Mouse (Mus musculus): ENCODE measurements around the gene Srrm2. TPM values are rescaled to one million over a fixed set of nuclear protein-coding genes. Genes with fewer than 3 reads are reported as not detected.

The Srrm2 gene
- total and polyA plus RNA-seq, 2 experiments from 2014 or later, result 85.9 to 196 TPM

DNA sequence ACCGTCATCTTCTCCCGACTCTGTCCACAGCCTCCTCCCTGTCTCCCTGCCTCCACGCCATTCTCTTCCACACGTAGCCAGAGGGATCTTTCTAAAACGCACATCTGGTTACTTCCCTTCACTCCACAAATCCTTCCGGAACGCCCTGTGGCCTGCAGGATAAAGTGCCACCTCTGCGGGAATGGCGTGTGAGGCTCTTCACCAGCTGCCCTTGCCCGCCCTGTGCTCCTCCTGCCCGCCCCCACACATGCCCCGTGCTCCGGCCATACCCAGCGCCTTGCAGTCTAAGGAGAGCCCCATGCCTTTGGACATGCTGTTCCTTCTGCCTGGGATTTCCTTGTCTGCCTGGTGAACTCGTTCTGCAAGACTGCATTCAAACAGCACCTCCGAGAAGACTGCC is 32.7 kb downstream of the Srrm2 start:
- Histone ChIP-seq H3K27ac (ENCODE audit: low read depth) (no peak overlapping the region), H3K4me2 (ENCODE audit: low read depth, low read length) (no peak overlapping the region), H3K4me1 (ENCODE audit: control insufficient read depth, insufficient read depth) (0 out of 2 replicates have a peak, but pooled peaks cover 9% of the 10 kb centered on the region), H3K9ac (replicated peaks; ENCODE audit: low read depth, low read length) (no peak overlapping the region), H3K27me3 (ENCODE audit: control insufficient read depth, insufficient read depth, low read length) (no peaks in the 10 kb centered on the region), H3K36me3 (replicated peaks; ENCODE audit: control insufficient read depth, insufficient read depth, low read length) (peaks cover 87% of the 10 kb centered on the region), H3K4me3 (ENCODE audit: low read depth, low read length) (no peak overlapping the region), H3K9me3 (replicated peaks; ENCODE audit: control insufficient read depth, low read length) (no peaks in the 10 kb centered on the region)
- TF ChIP-seq EP300 (IDR thresholded peaks at IDR 0.05; ENCODE audit: low read depth) (no peak), CTCF (IDR thresholded peaks at IDR 0.05; ENCODE audit: low read depth) (no peak)
- 74% methylated on average over 16 of the region's 16 CpGs for WGBS
- no peak for ATAC-seq (ENCODE audit: insufficient read depth, low read depth)
- no peak for DNase-seq (ENCODE audit: low spot score)

DNA sequence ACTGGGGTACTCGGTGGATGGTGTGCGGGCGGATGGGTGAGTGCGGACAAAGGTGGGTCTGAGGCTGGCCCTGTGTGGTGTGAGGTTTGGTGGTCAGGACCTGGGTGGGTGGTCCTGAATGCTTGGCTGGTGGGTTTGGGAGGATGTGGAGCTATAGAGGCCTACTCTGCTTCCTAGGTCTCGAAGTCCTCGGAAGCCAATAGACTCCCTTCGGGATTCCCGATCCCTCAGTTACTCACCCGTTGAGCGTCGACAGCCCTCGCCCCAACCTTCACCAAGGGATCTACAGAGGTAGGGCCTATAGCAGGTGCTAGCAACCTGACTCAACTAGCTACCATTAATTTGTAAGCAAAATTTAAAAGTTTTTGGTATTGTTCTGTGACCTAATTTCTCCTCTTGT is 33.3 kb downstream of the Srrm2 start:
- 85% methylated on average over 12 of the region's 12 CpGs for WGBS
- H3K36me3 ChIP-seq (replicated peaks; ENCODE audit: control insufficient read depth, insufficient read depth, low read length), result peaks cover 81% of the 10 kb centered on the region

DNA sequence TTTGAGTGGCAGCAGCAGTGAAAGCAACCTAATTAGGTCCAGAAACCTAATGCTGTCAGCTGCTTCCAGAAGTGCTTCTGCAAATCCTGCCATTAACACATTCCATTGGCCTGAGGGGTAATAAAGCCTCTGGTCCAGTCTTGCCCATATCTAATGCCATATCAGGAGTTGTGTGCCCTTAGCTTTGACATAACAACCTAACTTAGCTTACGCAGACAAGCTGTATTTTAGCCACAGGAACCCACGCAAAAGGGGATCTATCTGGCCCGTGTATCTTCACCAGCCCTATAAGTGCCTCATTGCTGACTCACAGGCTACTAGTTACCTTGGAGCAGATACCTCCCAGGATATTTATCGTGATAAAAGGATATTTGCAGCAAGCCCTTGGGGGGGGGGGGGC is 35.3 kb downstream of the Srrm2 start:
- TF ChIP-seq EP300 (IDR thresholded peaks at IDR 0.05; ENCODE audit: low read depth), result no peak
- no peak for TF ChIP-seq CTCF (IDR thresholded peaks at IDR 0.05; ENCODE audit: low read depth)
- H3K4me1 ChIP-seq (ENCODE audit: control insufficient read depth, insufficient read depth), result 0 out of 2 replicates have a peak, but pooled peaks cover 11% of the 10 kb centered on the region

More for the DNA sequence above, 33.3 kb downstream of the Srrm2 start:
- no peak for TF ChIP-seq EP300 (IDR thresholded peaks at IDR 0.05; ENCODE audit: low read depth)
- no peak for TF ChIP-seq CTCF (IDR thresholded peaks at IDR 0.05; ENCODE audit: low read depth)
- DNase-seq (ENCODE audit: low spot score), result no peak
- Histone ChIP-seq H3K4me2 (ENCODE audit: low read depth, low read length) (no peak overlapping the region), H3K4me3 (ENCODE audit: low read depth, low read length) (no peak overlapping the region), H3K9me3 (replicated peaks; ENCODE audit: control insufficient read depth, low read length) (no peaks in the 10 kb centered on the region), H3K9ac (replicated peaks; ENCODE audit: low read depth, low read length) (no peak overlapping the region), H3K27ac (ENCODE audit: low read depth) (no peak overlapping the region), H3K27me3 (ENCODE audit: control insufficient read depth, insufficient read depth, low read length) (no peaks in the 10 kb centered on the region), H3K4me1 (ENCODE audit: control insufficient read depth, insufficient read depth) (0 out of 2 replicates have a peak, but pooled peaks cover 11% of the 10 kb centered on the region)
- ATAC-seq (ENCODE audit: insufficient read depth, low read depth), result no peak

DNA sequence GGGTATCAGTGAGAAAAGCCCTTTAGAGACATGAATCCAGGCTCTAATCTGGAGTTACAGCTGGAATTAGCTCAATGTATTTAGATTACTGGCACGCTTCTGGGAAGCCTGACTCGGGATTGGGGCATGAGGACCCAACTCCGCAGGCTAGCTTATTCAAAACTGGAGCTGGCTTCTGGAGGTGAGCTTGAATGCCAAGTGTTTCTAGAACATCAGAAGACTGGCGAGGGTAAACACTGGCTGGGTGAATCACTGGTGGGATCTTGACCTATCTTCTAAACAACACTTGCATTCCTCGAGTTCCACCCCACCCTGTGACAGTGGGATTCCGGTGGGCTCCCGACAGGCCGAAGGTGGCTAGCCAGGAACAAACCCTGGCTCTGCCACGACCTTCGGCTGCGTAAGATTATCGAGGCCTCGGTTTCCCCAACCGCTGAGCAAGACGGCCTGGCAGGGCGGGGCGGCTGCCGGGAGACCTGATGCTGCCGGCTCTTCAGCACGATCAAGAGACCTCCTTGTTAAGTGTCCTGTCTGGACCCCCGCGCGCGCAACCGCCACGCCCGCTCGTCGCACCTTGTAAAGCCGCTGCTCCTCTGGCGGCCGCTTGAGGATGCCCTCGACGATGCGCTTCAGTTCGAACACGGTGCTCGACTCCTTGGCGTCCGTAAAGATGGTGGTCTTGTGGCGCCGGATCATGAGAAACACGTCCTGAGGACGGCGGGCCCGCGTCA is 38.1 kb downstream of the Srrm2 start:
- Histone ChIP-seq H3K27me3 (ENCODE audit: control insufficient read depth, insufficient read depth, low read length) (peaks cover 21% of the 10 kb centered on the region; the same call in 1 of the 2 replicates), H3K4me2 (ENCODE audit: low read depth, low read length) (peak overlapping the region; percentile 94), H3K4me1 (ENCODE audit: control insufficient read depth, insufficient read depth) (0 out of 2 replicates have a peak, but pooled peaks cover 11% of the 10 kb centered on the region), H3K9ac (replicated peaks; ENCODE audit: low read depth, low read length) (peak overlapping the region; percentile 83), H3K4me3 (ENCODE audit: low read depth, low read length) (peak overlapping the region; percentile 85), H3K36me3 (replicated peaks; ENCODE audit: control insufficient read depth, insufficient read depth, low read length) (peaks cover 33% of the 10 kb centered on the region), H3K27ac (ENCODE audit: low read depth) (peak overlapping the region; percentile 88), H3K9me3 (replicated peaks; ENCODE audit: control insufficient read depth, low read length) (no peaks in the 10 kb centered on the region)
- peak; percentile 64 for ATAC-seq (ENCODE audit: insufficient read depth, low read depth)
- under 1% methylated on average over 43 of the region's 47 CpGs for WGBS
- peak; percentile 26 for DNase-seq (ENCODE audit: low spot score)
- no peak for TF ChIP-seq CTCF (IDR thresholded peaks at IDR 0.05; ENCODE audit: low read depth)
- TF ChIP-seq EP300 (IDR thresholded peaks at IDR 0.05; ENCODE audit: low read depth), result peak; percentile 44; the same call in 1 of the 2 replicates

More for the DNA sequence above, 35.3 kb downstream of the Srrm2 start:
- Histone ChIP-seq H3K36me3 (replicated peaks; ENCODE audit: control insufficient read depth, insufficient read depth, low read length) (peaks cover 62% of the 10 kb centered on the region), H3K27me3 (ENCODE audit: control insufficient read depth, insufficient read depth, low read length) (no peaks in the 10 kb centered on the region), H3K9ac (replicated peaks; ENCODE audit: low read depth, low read length) (no peak overlapping the region), H3K27ac (ENCODE audit: low read depth) (no peak overlapping the region), H3K9me3 (replicated peaks; ENCODE audit: control insufficient read depth, low read length) (no peaks in the 10 kb centered on the region), H3K4me3 (ENCODE audit: low read depth, low read length) (no peak overlapping the region), H3K4me2 (ENCODE audit: low read depth, low read length) (no peak overlapping the region)
- DNase-seq (ENCODE audit: low spot score), result no peak
- ATAC-seq (ENCODE audit: insufficient read depth, low read depth), result no peak
- 80% methylated on average over 4 of the region's 4 CpGs for WGBS

DNA sequence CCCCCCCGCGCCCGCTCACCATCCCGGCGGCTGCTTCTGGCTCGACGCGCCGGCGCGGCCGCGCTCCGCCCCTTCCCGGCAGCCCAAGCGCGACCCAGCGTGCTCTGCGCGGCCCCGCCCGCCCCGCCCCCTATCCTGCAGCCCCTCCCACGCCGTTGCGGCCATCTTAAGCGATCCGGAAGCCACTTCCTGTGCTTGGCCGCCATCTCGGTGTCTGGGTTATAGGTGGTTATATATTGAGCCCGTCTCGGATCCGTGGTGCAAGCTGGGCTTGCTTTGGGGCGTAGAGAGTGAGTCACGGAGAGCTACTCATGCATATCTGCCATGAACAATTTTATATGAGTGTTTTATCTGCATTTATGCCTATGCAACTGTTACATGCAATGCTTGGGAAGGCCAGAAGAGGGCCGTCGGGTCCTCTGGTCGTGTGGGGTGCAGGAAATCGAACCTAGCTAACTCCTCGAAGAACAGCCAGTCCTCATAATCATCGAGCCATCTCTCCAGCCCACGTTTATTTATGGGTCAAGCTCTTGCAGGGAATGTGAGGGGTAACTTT is 38.8 kb downstream of the Srrm2 start, which contains the start of gene Elob:
Gene Elob, minus strand, starts transcription at position 73 of the 556 bp plus-strand sequence.
- ATAC-seq (ENCODE audit: insufficient read depth, low read depth) (peak; percentile 96), DNase-seq (ENCODE audit: low spot score) (peak; percentile 89)
- peak within 1 kb of the TSS; percentile 94 for H3K4me2 ChIP-seq (ENCODE audit: low read depth, low read length)
- WGBS, result 1% methylated on average over 28 of the region's 42 CpGs
- H3K36me3 ChIP-seq (replicated peaks; ENCODE audit: control insufficient read depth, insufficient read depth, low read length), result peaks cover 26% of the 10 kb centered on the region
- H3K4me3 ChIP-seq (ENCODE audit: low read depth, low read length), result peak within 1 kb of the TSS; percentile 85
- H3K27ac ChIP-seq (ENCODE audit: low read depth), result peak within 1 kb of the TSS; percentile 88
- TF ChIP-seq CTCF (IDR thresholded peaks at IDR 0.05; ENCODE audit: low read depth), result peak; percentile 39
- peak; percentile 15; the same call in 1 of the 2 replicates for TF ChIP-seq EP300 (IDR thresholded peaks at IDR 0.05; ENCODE audit: low read depth)
- H3K4me1 ChIP-seq (ENCODE audit: control insufficient read depth, insufficient read depth), result 0 out of 2 replicates have a peak, but pooled peaks cover 11% of the 10 kb centered on the region
- peak within 1 kb of the TSS; percentile 83 for H3K9ac ChIP-seq (replicated peaks; ENCODE audit: low read depth, low read length)
- H3K9me3 ChIP-seq (replicated peaks; ENCODE audit: control insufficient read depth, low read length), result no peaks in the 10 kb centered on the region
- peaks cover 28% of the 10 kb centered on the region for H3K27me3 ChIP-seq (ENCODE audit: control insufficient read depth, insufficient read depth, low read length)

Measured in heart, postnatal 0 days (tissue).